Mouse (Mus musculus) MEL (cell line): ENCODE results near the gene Ctsg.
"Not testable (repeated sequence)": the region's sequence is repeated elsewhere in the genome, so short reads cannot be mapped to it uniquely, and the experiment has no call there.

Experiments
- MAX ChIP-seq: IDR thresholded peaks from 2 replicates; pipeline ENCODE4 v1.6.1; 2011; ENCODE audit warnings: low read length, improper control_type of control experiment
- MXI1 ChIP-seq: IDR thresholded peaks from 2 replicates; pipeline ENCODE4 v1.6.1; 2011; ENCODE audit warnings: mild to moderate bottlenecking, low read depth, low read length, improper control_type of control experiment
- NELFE ChIP-seq: IDR thresholded peaks from 2 replicates; pipeline ENCODE4 v1.6.1; 2011; ENCODE audit warnings: low read depth, low read length, improper control_type of control experiment
- NRF1 ChIP-seq: IDR thresholded peaks from 2 replicates; pipeline ENCODE4 v1.6.1; 2014; ENCODE audit warnings: low read depth, mild to moderate bottlenecking, inconsistent platforms, low read length, improper control_type of control experiment, moderate library complexity; ENCODE audit not compliant: poor library complexity, insufficient read depth, severe bottlenecking
- TBP ChIP-seq: IDR thresholded peaks from 2 replicates; pipeline ENCODE4 v1.8.0; 2011; ENCODE audit warnings: low read depth, low read length, improper control_type of control experiment

- TF ChIP-seq NRF1, TBP, NELFE, MAX, MXI1: not testable (repeated sequence)
These were observed 30.1 kb upstream of the Ctsg start, which contains the start of gene Gzmd for GRCm38 (mm10) chr14:56132508-56132907.
